Mouse (Mus musculus) adrenal gland, postnatal 14 days (tissue): ENCODE data around the gene Cdx2. TPM values are rescaled to one million over a fixed set of nuclear protein-coding genes. Genes with fewer than 3 reads are reported as not detected.

Source experiments
- DNase-seq: peaks from one replicate; pipeline ENCODE4 v3.0.0; 2021; ENCODE audit warnings: mixed read lengths
- total RNA-seq: library from RNA; stranded (reverse); gene quantifications from 2 replicates; pipeline ENCODE4 v1.2.3, GENCODE M21; 2021

Gene Cdx2
- total RNA-seq, 1 experiment from 2014 or later, result not detected

DNA sequence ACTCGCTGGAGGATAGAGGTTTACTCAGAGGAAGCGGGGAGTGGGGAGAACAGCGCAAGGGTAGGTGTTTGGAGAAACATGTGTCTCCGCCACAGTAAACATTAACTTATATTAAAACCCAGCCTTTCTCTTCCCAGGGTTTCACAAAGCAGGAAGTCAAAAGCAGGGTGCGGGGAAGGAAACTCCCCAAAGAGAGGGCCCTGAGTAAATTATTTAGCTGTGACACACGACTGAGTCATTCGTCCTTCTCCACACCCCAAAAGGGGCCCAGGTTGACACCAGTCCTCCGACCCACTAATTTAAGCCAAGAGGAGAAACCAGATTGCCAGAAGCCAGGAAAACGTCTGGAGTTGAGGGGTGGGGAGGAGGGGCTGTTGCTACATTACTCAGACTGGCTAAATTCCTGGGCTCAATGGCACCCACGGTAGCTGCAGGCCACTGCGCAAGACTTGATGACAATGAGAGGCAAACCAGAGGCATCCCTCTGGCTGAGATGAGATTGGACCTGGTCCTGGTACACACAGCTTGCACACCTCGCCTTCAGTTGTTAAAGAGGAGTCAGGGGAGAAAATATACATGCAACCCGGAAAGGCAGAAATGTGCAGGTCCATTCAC, 14.5 kb downstream of the Cdx2 start:
- DNase-seq, result no peak

- no peak for DNase-seq
These were observed 15.1 kb downstream of the Cdx2 start for GRCm38 (mm10) chr5:147291764-147292505.

GRCm38 (mm10) chr5:147284365-147284764, 22.7 kb downstream of the Cdx2 start:
- DNase-seq, result no peak

- no peak for DNase-seq
These were observed 29.5 kb downstream of the Cdx2 start for GRCm38 (mm10) chr5:147277547-147277925.

GRCm38 (mm10) chr5:147276701-147277546, 30.1 kb downstream of the Cdx2 start:
- DNase-seq, result no peak

GRCm38 (mm10) chr5:147275761-147276160, 31.3 kb downstream of the Cdx2 start:
- no peak for DNase-seq

DNA sequence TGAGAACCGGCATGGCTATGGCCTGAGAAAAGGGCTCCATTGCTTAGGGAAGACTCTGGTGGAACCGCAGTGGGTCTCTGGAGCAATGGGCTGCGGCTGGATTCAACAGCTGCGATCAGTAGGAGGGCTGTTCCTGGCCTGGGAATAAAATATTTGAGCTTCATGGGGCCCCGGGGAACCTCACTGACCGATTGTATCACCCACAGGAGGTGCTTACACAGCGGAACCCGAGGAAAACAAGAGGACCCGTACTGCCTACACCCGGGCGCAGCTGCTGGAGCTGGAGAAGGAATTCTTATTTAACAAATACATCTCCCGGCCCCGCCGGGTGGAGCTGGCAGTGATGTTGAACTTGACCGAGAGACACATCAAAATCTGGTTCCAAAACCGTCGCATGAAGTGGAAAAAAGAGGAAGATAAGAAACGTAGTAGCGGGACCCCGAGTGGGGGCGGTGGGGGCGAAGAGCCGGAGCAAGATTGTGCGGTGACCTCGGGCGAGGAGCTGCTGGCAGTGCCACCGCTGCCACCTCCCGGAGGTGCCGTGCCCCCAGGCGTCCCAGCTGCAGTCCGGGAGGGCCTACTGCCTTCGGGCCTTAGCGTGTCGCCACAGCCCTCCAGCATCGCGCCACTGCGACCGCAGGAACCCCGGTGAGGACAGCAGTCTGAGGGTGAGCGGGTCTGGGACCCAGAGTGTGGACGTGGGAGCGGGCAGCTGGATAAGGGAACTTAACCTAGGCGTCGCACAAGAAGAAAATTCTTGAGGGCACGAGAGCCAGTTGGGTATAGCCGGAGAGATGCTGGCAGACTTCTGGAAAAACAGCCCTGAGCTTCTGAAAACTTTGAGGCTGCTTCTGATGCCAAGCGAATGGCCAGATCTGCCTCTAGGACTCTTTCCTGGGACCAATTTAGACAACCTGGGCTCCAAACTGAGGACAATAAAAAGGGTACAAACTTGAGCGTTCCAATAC, 32.6 kb downstream of the Cdx2 start:
- DNase-seq, result no peak

- no peak for DNase-seq
These were observed 34.2 kb downstream of the Cdx2 start for GRCm38 (mm10) chr5:147272808-147273345.

GRCm38 (mm10) chr5:147272046-147272807, 34.8 kb downstream of the Cdx2 start:
- DNase-seq, result no peak

DNA sequence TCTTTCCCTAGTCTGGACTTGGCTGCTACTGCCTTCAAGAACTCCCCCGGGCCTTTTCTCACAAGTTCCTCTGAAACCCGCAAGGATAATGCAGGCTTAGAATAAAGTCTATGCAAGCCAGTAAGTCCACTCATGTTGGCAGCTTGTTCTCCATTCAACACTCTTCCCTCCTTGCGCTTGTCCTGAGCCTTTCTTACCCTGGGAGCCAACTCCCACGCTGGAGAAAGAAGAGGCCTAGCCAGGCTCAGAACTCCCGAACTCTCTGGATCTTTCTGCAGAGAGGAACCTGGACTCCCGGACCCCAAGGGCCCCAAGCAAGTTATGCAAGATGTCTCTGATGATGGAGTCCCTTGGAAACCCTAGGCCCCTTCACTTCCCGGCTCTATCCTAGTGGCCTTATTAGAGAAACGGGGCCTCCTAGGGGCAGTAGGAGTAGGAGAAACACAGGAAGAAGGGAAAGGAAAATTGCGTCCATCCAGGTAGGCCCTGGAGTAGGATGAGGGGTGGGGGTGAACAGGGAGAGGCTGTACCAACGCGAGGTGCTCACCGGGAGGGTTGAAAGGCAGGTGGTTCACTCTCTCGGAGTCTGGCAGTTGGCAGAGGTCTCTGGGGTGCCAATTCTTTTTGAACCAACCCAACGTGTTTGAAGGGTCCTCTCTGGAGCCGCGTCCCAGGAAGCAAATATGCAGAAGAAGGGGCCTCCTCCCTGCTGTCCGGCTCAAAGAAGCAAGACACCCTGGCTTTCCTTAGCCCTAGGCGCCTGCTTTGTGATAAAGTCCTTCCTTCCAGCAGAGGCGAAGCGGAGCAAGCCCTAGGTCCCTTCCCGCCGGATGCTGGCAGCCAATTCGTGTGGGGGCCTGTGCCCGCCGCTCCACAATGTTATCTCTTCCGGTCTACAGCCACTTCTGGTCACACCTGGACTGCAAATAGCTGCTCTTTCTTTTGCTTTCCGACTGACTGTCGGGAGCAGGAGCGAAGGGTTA, 36.1 kb downstream of the Cdx2 start:
- DNase-seq, result no peak

GRCm38 (mm10) chr5:147269926-147270672, 37.0 kb downstream of the Cdx2 start, which contains the start of gene Pdx1:
Gene Pdx1, plus strand, starts transcription at chr5:147269959.
- DNase-seq, result no peak

DNA sequence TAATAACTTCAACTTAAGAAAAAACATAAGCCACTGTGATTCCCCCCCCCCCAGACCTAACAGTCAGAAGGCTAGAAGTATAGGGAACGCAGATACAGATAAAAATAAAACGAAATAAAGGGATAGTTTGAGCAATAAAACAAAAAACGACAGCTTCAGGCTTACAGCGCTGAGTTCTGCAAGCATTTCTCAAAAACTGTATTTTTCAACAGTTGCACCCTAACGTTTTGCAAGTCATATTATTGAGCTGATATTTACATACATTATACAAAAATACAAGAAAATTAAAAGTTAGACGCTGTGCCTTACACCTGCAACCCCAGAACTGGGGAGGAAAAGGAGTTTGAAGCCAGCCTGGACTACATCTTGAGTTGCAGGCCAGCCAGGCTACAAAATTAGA, 37.7 kb downstream of the Cdx2 start:
- DNase-seq, result no peak

DNA sequence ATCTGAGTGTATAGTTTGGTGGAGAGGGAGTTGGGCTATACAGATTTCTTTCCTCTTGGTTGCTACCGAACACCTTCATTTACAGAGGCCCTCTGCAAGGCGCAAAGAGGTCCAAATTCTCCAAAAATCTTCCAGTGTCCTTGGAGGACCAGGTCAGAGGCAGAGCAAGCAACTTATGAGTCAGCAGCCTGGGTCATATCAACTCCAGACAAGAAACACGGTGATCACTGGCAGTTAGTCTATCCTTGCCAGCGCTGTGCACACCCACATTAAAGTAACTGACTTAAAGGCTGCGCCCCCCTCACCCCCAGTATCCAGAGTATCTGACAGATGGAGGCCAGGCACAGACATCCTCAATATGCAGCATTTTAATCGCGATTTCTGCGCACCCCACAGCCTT, 38.3 kb downstream of the Cdx2 start:
- no peak for DNase-seq

GRCm38 (mm10) chr5:147267434-147267833, 39.6 kb downstream of the Cdx2 start:
- DNase-seq, result no peak

GRCm38 (mm10) chr5:147263945-147264344, 43.1 kb downstream of the Cdx2 start:
- DNase-seq, result no peak

GRCm38 (mm10) chr5:147261899-147262541, 45.0 kb downstream of the Cdx2 start:
- DNase-seq, result no peak

DNA sequence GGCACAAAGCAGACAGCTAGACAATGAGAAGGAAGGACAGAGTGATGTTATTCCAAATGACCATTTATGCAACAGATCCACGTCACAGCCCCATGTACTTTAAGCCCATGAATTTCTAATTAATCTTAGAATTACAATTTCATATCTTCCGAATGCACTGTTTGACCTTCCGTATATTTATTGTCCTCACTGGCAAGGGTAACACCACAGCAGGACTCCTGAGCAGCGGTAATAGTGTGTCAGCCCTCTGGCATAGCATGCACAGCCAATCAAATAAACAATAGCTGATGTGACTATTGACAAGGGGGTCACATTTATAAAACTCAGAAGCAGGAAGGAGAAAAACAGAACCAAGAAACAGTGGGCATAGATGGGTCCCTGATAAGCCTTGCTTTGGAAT, 46.3 kb downstream of the Cdx2 start:
- DNase-seq, result no peak

DNA sequence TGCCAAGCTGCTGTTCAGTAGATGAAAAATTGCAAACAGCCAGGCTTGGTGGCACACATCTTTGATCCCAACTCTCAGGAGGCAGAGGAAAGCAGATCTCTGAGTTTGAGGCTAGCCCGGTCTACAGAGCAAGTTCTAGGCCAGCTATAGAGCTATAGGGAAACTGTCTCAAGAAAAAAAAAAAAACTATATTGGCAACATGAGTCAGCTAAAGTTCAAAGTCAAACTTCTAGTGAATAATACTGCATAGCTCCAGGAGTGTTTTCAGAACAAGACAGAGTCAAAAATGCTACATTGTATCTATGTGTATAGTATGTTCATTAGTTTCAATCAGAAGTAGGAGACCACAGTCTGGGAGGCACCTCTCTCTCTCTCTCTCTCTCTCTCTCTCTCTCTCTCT, 46.9 kb downstream of the Cdx2 start:
- DNase-seq, result no peak
